Mouse (Mus musculus) hindbrain, postnatal 0 days (tissue): ENCODE results near the gene Rtn4rl1. TPM values are rescaled to one million over a fixed set of nuclear protein-coding genes. Genes with fewer than 3 reads are reported as not detected.

Source experiments
- ATAC-seq: fragments of 200-750 bp; cut with Nextera tagmentation; 2 replicates; pipeline ENCODE4 v1.8.0; 2017; ENCODE audit warnings: mild to moderate bottlenecking, moderate TSS enrichment, moderate library complexity
- DNase-seq: peaks from one replicate; pipeline ENCODE4 v3.0.0-alpha.2; 2015; ENCODE audit warnings: low spot score
- H3K27ac ChIP-seq: fragments of 300-500 bp; sonication (generic); 2 replicates; pipeline ENCODE4 v1.5.1; 2014; ENCODE audit warnings: mild to moderate bottlenecking
- H3K27me3 ChIP-seq: fragments of 300-500 bp; sonication (generic); 2 replicates; pipeline ENCODE4 v1.6.1; 2014; ENCODE audit warnings: low read length, mixed read lengths; ENCODE audit not compliant: insufficient read depth
- H3K36me3 ChIP-seq: fragments of 300-500 bp; sonication (generic); 2 replicates; pipeline ENCODE4 v1.6.1; 2014; ENCODE audit warnings: low read length, mixed read lengths; ENCODE audit not compliant: insufficient read depth
- H3K4me1 ChIP-seq: fragments of 300-500 bp; sonication (generic); 2 replicates; pipeline ENCODE4 v1.6.1; 2014; ENCODE audit warnings: antibody characterized with exemption, low read length, mixed read lengths; ENCODE audit not compliant: insufficient read depth
- H3K4me2 ChIP-seq: fragments of 300-500 bp; sonication (generic); 2 replicates; pipeline ENCODE4 v1.6.1; 2014; ENCODE audit warnings: low read depth, mild to moderate bottlenecking, low read length, moderate library complexity, mixed read lengths
- H3K4me3 ChIP-seq: fragments of 300-500 bp; sonication (generic); 2 replicates; pipeline ENCODE4 v1.5.1; 2014; ENCODE audit warnings: low read length
- H3K9ac ChIP-seq: fragments of 300-500 bp; sonication (generic); replicated peaks from 2 replicates; pipeline ENCODE4 v1.6.1; 2014; ENCODE audit warnings: mild to moderate bottlenecking, low read length, moderate library complexity, mixed read lengths
- H3K9me3 ChIP-seq: fragments of 300-500 bp; sonication (generic); 2 replicates; pipeline ENCODE4 v1.6.1; 2016; ENCODE audit warnings: low read length, mixed read lengths
- CTCF ChIP-seq: IDR thresholded peaks from 2 replicates; pipeline ENCODE4 v1.5.1; 2016; ENCODE audit warnings: antibody characterized with exemption, control low read depth, low read depth
- WGBS: fragments of 180-500 bp; shearing (Covaris S2); extraction: QIAGEN DNeasy Blood & Tissue Kit; methylation state at CpG from one replicate; pipeline ENCODE4 v1.1.7; 2014; 5-methylcytosine and 5-hydroxymethylcytosine counted together
- polyA plus RNA-seq: library from polyadenylated mRNA; unstranded; fragments of >200 nt; fragmentation: Nextera tagmentation; extraction: Ambion mirVana; gene quantifications from 2 replicates; pipeline ENCODE4 v1.2.1, GENCODE M21; 2015
- total RNA-seq: library from RNA; depleted of rRNA; stranded (reverse); fragments of >200 nt; gene quantifications from 2 replicates; pipeline ENCODE4 v1.2.3, GENCODE M21; 2014

Rtn4rl1 gene
- total and polyA plus RNA-seq, 2 experiments from 2014 or later = 10.7 to 13.4 TPM

DNA sequence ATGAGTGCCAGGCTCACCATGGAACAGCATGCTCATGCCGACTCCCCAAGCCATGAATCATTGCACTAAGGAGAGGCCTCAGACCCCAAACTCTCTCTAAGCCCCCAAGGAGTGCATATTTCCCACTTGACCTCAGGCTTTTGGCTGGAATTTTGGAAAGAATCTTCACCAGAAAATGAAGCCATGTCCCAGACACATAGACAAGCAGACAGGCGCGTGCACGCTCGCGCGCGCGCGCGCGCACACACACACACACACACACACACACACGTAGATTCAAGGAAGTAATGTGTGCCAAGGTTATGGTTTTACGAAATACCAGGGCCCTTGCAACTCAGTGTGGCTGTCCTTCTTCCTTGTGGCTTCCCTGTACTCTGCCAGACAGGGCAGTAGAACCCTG is 35.2 kb upstream of the Rtn4rl1 start:
- Histone ChIP-seq H3K36me3 (peaks cover 10% of the 10 kb centered on the region; the same call in 1 of the 2 replicates), H3K27me3 (no peaks in the 10 kb centered on the region), H3K4me3 (no peak overlapping the region), H3K9ac (no peak overlapping the region), H3K4me1 (no peaks in the 10 kb centered on the region), H3K4me2 (no peak overlapping the region), H3K9me3 (no peaks in the 10 kb centered on the region), H3K27ac (no peak overlapping the region)
- no peak for ATAC-seq
- WGBS = 95% methylated on average over 14 of the region's 14 CpGs
- DNase-seq = no peak
- TF ChIP-seq CTCF = no peak

DNA sequence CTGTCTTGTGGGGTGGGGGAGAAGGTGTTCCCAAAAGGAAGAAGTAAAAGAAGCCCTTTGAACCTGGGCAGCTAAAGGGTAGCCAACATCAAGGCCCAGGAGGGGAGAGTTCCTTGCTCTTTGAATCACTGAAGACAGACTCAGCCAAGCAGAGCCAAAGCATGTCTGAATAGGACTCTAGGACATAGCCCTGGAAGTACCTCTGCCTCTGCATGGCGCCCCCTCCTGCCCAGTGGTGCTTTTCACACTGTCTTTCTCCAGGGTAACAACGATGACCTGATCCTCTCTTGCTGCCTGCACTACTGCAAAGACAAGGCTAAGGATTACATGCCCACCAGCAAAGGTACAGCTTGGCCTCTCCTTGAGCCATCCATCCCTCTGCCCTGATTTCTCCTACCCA is 34.0 kb upstream of the Rtn4rl1 start:
- H3K4me1 ChIP-seq = no peaks in the 10 kb centered on the region
- peak; percentile 50 for TF ChIP-seq CTCF
- 52% methylated on average over 2 of the region's 2 CpGs for WGBS
- no peak overlapping the region for H3K4me3 ChIP-seq
- H3K9ac ChIP-seq = no peak overlapping the region
- H3K9me3 ChIP-seq = no peaks in the 10 kb centered on the region
- peaks cover 6% of the 10 kb centered on the region for H3K27me3 ChIP-seq
- no peak overlapping the region for H3K4me2 ChIP-seq
- peaks cover 11% of the 10 kb centered on the region; the same call in 1 of the 2 replicates for H3K36me3 ChIP-seq
- H3K27ac ChIP-seq = no peak overlapping the region
- no peak for DNase-seq
- ATAC-seq = no peak

DNA sequence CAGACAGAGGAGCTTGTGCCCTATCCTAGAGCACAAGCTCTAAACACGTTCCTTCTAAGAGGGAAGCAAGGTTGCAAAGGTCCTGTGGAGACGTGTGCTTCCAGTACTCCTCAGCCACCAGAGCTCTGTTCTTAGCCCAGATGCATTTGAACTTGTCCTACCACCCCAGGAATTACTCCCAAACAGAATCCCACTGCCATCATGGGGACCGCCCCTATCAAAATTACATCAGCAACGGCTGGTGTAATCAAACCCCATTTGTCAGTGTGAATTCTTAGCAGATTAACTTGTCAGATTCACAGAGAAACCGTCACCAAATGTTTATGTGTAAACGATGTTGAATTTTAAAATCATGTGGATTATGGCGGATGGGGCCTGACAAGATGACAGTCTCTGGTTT is 32.6 kb upstream of the Rtn4rl1 start:
- WGBS = 78% methylated on average over 7 of the region's 7 CpGs
- H3K4me2 ChIP-seq = no peak overlapping the region
- no peak overlapping the region for H3K9ac ChIP-seq
- H3K36me3 ChIP-seq = peaks cover 11% of the 10 kb centered on the region; the same call in 1 of the 2 replicates
- no peaks in the 10 kb centered on the region for H3K9me3 ChIP-seq
- H3K27ac ChIP-seq = no peak overlapping the region
- no peaks in the 10 kb centered on the region for H3K4me1 ChIP-seq
- H3K4me3 ChIP-seq = no peak overlapping the region
- TF ChIP-seq CTCF = no peak
- DNase-seq (no peak), ATAC-seq (no peak)
- peaks cover 19% of the 10 kb centered on the region for H3K27me3 ChIP-seq

DNA sequence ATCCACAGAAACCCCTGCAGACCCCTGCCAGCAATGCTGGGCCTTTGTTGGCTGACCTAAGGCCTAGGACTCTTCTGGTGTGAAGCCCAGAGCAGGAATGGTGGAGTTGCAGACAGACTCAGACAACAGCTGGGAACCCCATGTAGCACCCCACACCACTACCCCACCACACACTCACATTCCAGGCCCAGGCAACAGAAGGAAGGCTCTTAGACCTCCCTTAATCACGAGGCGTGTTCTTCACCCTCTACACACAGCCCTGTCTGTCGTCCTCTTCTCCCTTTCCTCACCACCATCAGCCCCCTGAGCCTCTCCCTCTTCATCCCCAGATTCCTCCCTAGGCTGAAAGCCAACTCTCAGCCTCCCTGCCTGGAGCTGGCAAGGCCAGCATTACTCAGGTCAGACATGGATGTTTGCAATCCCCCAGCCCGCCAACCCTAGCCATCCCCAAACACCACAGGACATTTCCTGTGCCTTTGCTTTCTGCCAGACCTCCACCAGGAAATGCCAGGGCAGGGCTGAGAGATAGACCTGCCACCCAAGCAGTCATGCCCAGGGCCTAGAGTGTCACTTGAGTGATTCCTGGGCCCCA is 32.1 kb upstream of the Rtn4rl1 start:
- 63% methylated on average over 4 of the region's 4 CpGs for WGBS
- Histone ChIP-seq H3K27me3 (peaks cover 24% of the 10 kb centered on the region), H3K4me2 (no peak overlapping the region), H3K4me3 (no peak overlapping the region), H3K9me3 (no peaks in the 10 kb centered on the region), H3K36me3 (peaks cover 11% of the 10 kb centered on the region; the same call in 1 of the 2 replicates), H3K27ac (no peak overlapping the region), H3K4me1 (no peaks in the 10 kb centered on the region), H3K9ac (no peak overlapping the region)
- TF ChIP-seq CTCF = no peak
- DNase-seq (peak; percentile 26), ATAC-seq (no peak)

DNA sequence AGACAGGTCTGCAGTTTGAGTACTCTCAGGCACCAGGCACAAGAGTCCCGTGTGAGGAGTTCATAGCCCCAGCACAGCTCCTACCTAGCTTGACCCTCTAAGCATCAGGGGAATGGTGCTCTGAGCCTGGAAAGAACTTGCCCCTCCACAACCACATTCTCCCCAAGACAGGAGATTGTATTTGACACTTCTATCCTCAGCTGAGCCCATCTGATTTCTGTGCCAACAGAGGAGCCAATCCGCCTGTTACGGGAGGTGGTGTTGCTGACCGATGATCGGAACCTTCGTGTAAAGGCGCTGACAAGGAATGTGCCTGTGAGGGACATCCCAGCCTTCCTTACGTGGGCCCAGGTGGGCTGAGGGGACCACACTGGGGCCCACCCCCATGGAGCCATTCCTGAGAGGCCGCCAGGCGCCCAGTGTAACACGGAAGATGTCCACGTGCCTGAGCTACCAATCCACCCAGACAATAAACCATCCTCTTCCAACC is 30.9 kb upstream of the Rtn4rl1 start:
- peaks cover 34% of the 10 kb centered on the region for H3K27me3 ChIP-seq
- 90% methylated on average over 12 of the region's 12 CpGs for whole genome bisulfite sequencing
- peaks cover 11% of the 10 kb centered on the region; the same call in 1 of the 2 replicates for H3K36me3 ChIP-seq
- H3K4me1 ChIP-seq = peaks cover 6% of the 10 kb centered on the region; the same call in 1 of the 2 replicates
- no peak overlapping the region for H3K9ac ChIP-seq
- TF ChIP-seq CTCF = no peak
- H3K4me2 ChIP-seq = no peak overlapping the region
- no peaks in the 10 kb centered on the region for H3K9me3 ChIP-seq
- no peak overlapping the region for H3K4me3 ChIP-seq
- DNase-seq (no peak), ATAC-seq (no peak)
- no peak overlapping the region for H3K27ac ChIP-seq

DNA sequence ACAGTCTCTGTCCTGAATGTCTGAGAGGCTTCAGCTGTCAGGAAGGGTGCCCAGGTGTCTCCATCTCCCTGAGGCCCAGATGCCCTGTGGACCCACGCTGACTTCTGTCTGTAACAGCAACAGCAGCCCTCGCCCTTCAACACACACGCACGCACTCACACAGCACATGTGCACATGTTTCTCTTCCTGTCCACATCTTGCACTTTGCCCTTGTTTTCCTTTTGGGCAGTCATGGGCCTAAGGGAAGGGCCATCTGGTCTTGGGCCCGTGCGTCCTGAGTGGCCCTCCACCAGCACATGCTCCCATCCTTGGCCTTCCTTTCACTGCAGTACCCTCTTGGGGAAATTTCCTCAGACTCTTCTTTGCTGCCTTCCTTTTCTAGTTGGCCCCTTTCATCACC is 30.2 kb upstream of the Rtn4rl1 start:
- ATAC-seq (no peak), DNase-seq (no peak)
- no peak for TF ChIP-seq CTCF
- no peak overlapping the region for H3K27ac ChIP-seq
- WGBS = 84% methylated on average over 6 of the region's 6 CpGs
- H3K9ac ChIP-seq = no peak overlapping the region
- H3K4me2 ChIP-seq = no peak overlapping the region
- H3K4me3 ChIP-seq = no peak overlapping the region
- no peaks in the 10 kb centered on the region for H3K9me3 ChIP-seq
- H3K27me3 ChIP-seq = peaks cover 41% of the 10 kb centered on the region
- H3K4me1 ChIP-seq = peaks cover 7% of the 10 kb centered on the region; the same call in 1 of the 2 replicates
- peaks cover 11% of the 10 kb centered on the region; the same call in 1 of the 2 replicates for H3K36me3 ChIP-seq

DNA sequence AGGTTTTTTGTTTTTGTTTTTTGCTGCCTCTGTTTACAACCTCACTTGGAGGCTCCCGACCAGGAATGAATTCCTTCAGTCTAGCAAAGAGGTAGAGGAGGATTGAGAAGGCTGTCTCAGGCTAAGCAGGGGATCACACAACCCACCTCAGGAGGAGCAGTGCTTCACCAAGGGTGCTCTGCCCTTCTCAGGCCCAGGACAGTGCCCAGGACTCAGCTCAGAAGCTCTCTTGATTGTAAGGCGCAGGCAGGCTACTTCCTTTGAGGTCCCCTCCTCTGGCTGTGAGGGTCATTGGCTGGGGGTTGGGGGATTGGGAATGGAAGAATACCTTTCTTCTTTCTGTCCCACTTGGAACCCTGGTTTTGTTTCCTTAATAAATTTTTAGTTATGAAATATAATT is 29.5 kb upstream of the Rtn4rl1 start:
- ATAC-seq = no peak
- Histone ChIP-seq H3K9ac (no peak overlapping the region), H3K4me3 (no peak overlapping the region), H3K4me2 (no peak overlapping the region), H3K4me1 (peaks cover 13% of the 10 kb centered on the region; the same call in 1 of the 2 replicates), H3K27me3 (peaks cover 46% of the 10 kb centered on the region), H3K36me3 (peaks cover 11% of the 10 kb centered on the region; the same call in 1 of the 2 replicates), H3K27ac (no peak overlapping the region), H3K9me3 (no peaks in the 10 kb centered on the region)
- DNase-seq = no peak
- no peak for TF ChIP-seq CTCF
- 85% methylated on average over 2 of the region's 2 CpGs for WGBS
